Mouse (Mus musculus): ENCODE measurements around the gene Irf2. TPM values are rescaled to one million over a fixed set of nuclear protein-coding genes. Genes with fewer than 3 reads are reported as not detected.

Gene Irf2
- total and polyA plus RNA-seq, 3 experiments = 4.9 to 19.4 TPM; not detected in 1

- TF ChIP-seq CHD1 (IDR thresholded peaks at IDR 0.05; ENCODE audit: low read depth, low read length) = no peak
Observed at GRCm38 (mm10) chr8:46818990-46819288, 79.4 kb downstream of the Irf2 start (continued).

- Histone ChIP-seq H3K9ac (ENCODE audit: control insufficient read depth, low read depth, low read length, poor library complexity, severe bottlenecking) (no peak overlapping the region), H3K79me2 (ENCODE audit: control insufficient read depth, insufficient read depth, low read length, poor library complexity) (no peaks in the 10 kb centered on the region), H3K4me3 (ENCODE audit: control insufficient read depth in 1 of 2, insufficient read depth in 1 of 2, low read depth in 2 of 2, low read length in 2 of 2) (no peak overlapping the region), H3K9me3 (replicated peaks; ENCODE audit: insufficient read depth, low read length) (no peaks in the 10 kb centered on the region), H3K4me1 (ENCODE audit: control insufficient read depth in 1 of 2, insufficient read depth in 2 of 2, low read length in 2 of 2) (peaks cover 10 to 11% of the 10 kb centered on the region in 2 experiments), H3K36me3 (ENCODE audit: control insufficient read depth in 1 of 2, insufficient read depth in 2 of 2, low read length in 2 of 2) (peaks cover 6 to 17% of the 10 kb centered on the region in 2 experiments; a peak in 3 of 4 replicates), H3K27ac (ENCODE audit: control insufficient read depth, low read depth, low read length) (no peak overlapping the region), H3K27me3 (ENCODE audit: control insufficient read depth in 1 of 2, insufficient read depth in 2 of 2, low read length in 2 of 2) (no peaks in the 10 kb centered on the region)
- TF ChIP-seq NRF1 (IDR thresholded peaks at IDR 0.05; ENCODE audit: insufficient read depth, low read depth, low read length, poor library complexity, severe bottlenecking) (no peak), SMC3 (IDR thresholded peaks at IDR 0.05; ENCODE audit: low read depth, low read length) (no peak), ZNF384 (IDR thresholded peaks at IDR 0.05; ENCODE audit: low read depth, low read length) (no peak), NELFE (IDR thresholded peaks at IDR 0.05; ENCODE audit: low read depth, low read length) (no peak), MXI1 (IDR thresholded peaks at IDR 0.05; ENCODE audit: low read depth, low read length) (no peak), ZMIZ1 (IDR thresholded peaks at IDR 0.05; ENCODE audit: low read depth, low read length) (no peak), CHD2 (IDR thresholded peaks at IDR 0.05; ENCODE audit: low read length) (no peak), USF1 (IDR thresholded peaks at IDR 0.05; ENCODE audit: low read depth, low read length) (no peak), MAZ (IDR thresholded peaks at IDR 0.05; ENCODE audit: low read depth, low read length) (no peak), GABPA (IDR thresholded peaks at IDR 0.05; ENCODE audit: low read depth, low read length) (no peak), POLR2AphosphoS5 (IDR thresholded peaks at IDR 0.05; ENCODE audit: borderline replicate concordance, low read depth, low read length) (no peak), ETS1 (IDR thresholded peaks at IDR 0.05; ENCODE audit: low read depth, low read length) (no peak), MYC (IDR thresholded peaks at IDR 0.05; ENCODE audit: low read depth, low read length) (no peak), ELF1 (IDR thresholded peaks at IDR 0.05; ENCODE audit: low read depth, low read length) (no peak), ZC3H11A (IDR thresholded peaks at IDR 0.05; ENCODE audit: low read depth, low read length) (no peak), HCFC1 (IDR thresholded peaks at IDR 0.05; ENCODE audit: low read depth, low read length) (no peak), ZKSCAN1 (IDR thresholded peaks at IDR 0.05; ENCODE audit: low read depth, low read length) (no peak), CHD1 (IDR thresholded peaks at IDR 0.05; ENCODE audit: low read depth, low read length) (no peak)
- DNase-seq (ENCODE audit: low read depth, low spot score) = no peak
Observed at GRCm38 (mm10) chr8:46828734-46829413, 89.3 kb downstream of the Irf2 start.
